In the genomic region with DNA sequence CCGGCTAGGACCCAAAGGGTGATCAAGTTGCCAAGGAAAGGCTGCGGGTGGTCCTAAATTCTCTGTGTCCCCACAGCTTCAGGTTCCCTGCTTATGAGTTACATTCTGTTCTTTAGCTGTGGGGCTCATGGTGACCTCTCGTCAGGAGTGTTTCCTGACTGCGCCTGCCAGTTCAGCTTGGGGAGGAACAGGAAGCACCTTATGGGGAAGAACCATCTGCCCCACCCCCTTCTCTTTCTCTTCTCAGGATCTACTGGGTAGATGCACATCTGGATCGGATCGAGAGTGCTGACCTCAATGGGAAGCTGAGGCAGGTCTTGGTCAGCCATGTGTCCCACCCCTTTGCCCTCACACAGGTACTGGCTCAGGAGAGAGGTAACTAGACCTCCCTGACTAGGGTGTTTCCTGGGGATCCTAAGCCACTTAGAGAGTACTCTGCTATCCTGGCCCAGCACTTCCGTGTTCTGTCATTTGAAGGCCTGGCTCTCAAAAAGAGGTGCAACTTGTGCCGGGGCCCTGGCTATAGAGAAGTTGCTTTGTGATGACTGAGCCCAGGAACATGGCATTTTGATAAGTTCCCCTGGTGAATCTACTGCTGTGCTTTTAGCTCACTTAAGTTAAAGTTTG, we compare ENCODE assay signal across 19 mouse cellular contexts. TPM values are rescaled to one million over a fixed set of nuclear protein-coding genes. Genes with fewer than 3 reads are reported as not detected.
DNase-seq lines count a peak whose midpoint lies in the region; ATAC-seq and TF ChIP-seq lines count a peak whose summit lies in the region.
"Had no signal": no experiment of that assay in that cellular context is flagged by ENCODE, and none has a peak within 500 bp of the region (broad histone marks: within the 10 kb centered on the region; RNA-seq: fewer than 3 reads in every experiment).

No protein-coding gene starts in this region.

- no peak overlapping the region for H3K4me3 ChIP-seq in lung, postnatal 0 days (ENCODE audit: low read depth, low read length)
- no peak overlapping the region for H3K4me3 ChIP-seq in forebrain, embryonic 12.5 days (replicated peaks)
- H3K4me3 ChIP-seq: heart, adult 2 months; hindbrain, embryonic 15.5 days; limb, embryonic 10.5 days; liver, embryonic 13.5 days had no signal

- TF ChIP-seq CTCF in lung, postnatal 0 days (IDR thresholded peaks at IDR 0.05), result no peak

- no peaks in the 10 kb centered on the region for H3K4me1 ChIP-seq in lung, postnatal 0 days (ENCODE audit: insufficient read depth, low read depth, low read length)
- H3K4me1 ChIP-seq in forebrain, embryonic 12.5 days, result no peaks in the 10 kb centered on the region
- H3K4me1 ChIP-seq: hindbrain, embryonic 15.5 days; limb, embryonic 10.5 days; liver, embryonic 13.5 days had no signal

- no peak for TF ChIP-seq EP300 in lung, postnatal 0 days (IDR thresholded peaks at IDR 0.05)

- no peaks in the 10 kb centered on the region for H3K9me3 ChIP-seq in lung, postnatal 0 days (ENCODE audit: low read length)
- H3K9me3 ChIP-seq in forebrain, embryonic 12.5 days, result no peaks in the 10 kb centered on the region
- H3K9me3 ChIP-seq: hindbrain, embryonic 15.5 days; limb, embryonic 10.5 days; liver, embryonic 13.5 days had no signal

- DNase-seq in lung, postnatal 0 days (ENCODE audit: low spot score), result peak; percentile 30
- no peak for DNase-seq in lung, postnatal 4 days
- DNase-seq in CD4-positive, CD25-positive, alpha-beta regulatory T cell, adult 2 months (ENCODE audit: low read depth, low spot score), result peak; percentile 37
- peak; percentile 35 for DNase-seq in naive thymus-derived CD4-positive, alpha-beta T cell, adult 2 months (ENCODE audit: low read depth)
- no peak for DNase-seq in urinary bladder, postnatal 36 days (ENCODE audit: low spot score in 2 of 2)
- DNase-seq: adrenal gland, postnatal 10 days; B cell, adult 2 months; cerebellum, adult 9-10 months; embryo, embryonic 11 days; kidney, adult 2 months; kidney, postnatal 36 days; liver, embryonic 13.5 days had no signal

- peaks cover 72% of the 10 kb centered on the region for H3K36me3 ChIP-seq in lung, postnatal 0 days (ENCODE audit: insufficient read depth, low read length)
- peaks cover 77% of the 10 kb centered on the region for H3K36me3 ChIP-seq in forebrain, embryonic 12.5 days (replicated peaks)

- H3K9ac ChIP-seq in lung, postnatal 0 days (replicated peaks; ENCODE audit: low read depth), result no peak overlapping the region
- no peak overlapping the region for H3K9ac ChIP-seq in forebrain, embryonic 12.5 days
- H3K9ac ChIP-seq: hindbrain, embryonic 15.5 days; liver, embryonic 13.5 days had no signal

- 80% methylated on average over 8 of the region's 8 CpGs for WGBS in lung, postnatal 0 days
- 93% methylated on average over 8 of the region's 8 CpGs for WGBS in forebrain, embryonic 12.5 days

- no peaks in the 10 kb centered on the region for H3K27me3 ChIP-seq in lung, postnatal 0 days (replicated peaks; ENCODE audit: insufficient read depth, low read length)
- no peaks in the 10 kb centered on the region for H3K27me3 ChIP-seq in forebrain, embryonic 12.5 days
- H3K27me3 ChIP-seq: hindbrain, embryonic 15.5 days; liver, embryonic 13.5 days had no signal

- no peak overlapping the region for H3K4me2 ChIP-seq in lung, postnatal 0 days (replicated peaks; ENCODE audit: low read depth, low read length)
- no peak overlapping the region for H3K4me2 ChIP-seq in forebrain, embryonic 12.5 days
- H3K4me2 ChIP-seq: hindbrain, embryonic 15.5 days; liver, embryonic 13.5 days had no signal

- H3K27ac ChIP-seq in lung, postnatal 0 days (ENCODE audit: low read length), result no peak overlapping the region
- no peak overlapping the region for H3K27ac ChIP-seq in forebrain, embryonic 12.5 days
- H3K27ac ChIP-seq: heart, adult 2 months; hindbrain, embryonic 15.5 days; limb, embryonic 10.5 days; liver, embryonic 13.5 days; stomach, postnatal 0 days had no signal

- ATAC-seq in lung, postnatal 0 days, result no peak
- peak; percentile 90 for ATAC-seq in granulocyte monocyte progenitor cell, adult 5-6 weeks (replicated peaks; ENCODE audit: poor library complexity, severe bottlenecking)
- ATAC-seq in forebrain, embryonic 12.5 days (ENCODE audit: low FRiP score), result no peak
- ATAC-seq: forebrain, embryonic 14.5 days had no signal

RNA-seq across cellular contexts. Expression of a gene that starts 28.4 kb away (rescaled TPM):
- polyA plus RNA-seq in lung, postnatal 0 days (2015; fragmentation: Nextera tagmentation; extraction: Ambion mirVana), result 25.9 and 31.8 TPM in 2 replicates
- total RNA-seq in granulocyte monocyte progenitor cell, adult 5-6 weeks (2014; fragmentation: Nextera tagmentation), result 44.9 and 84.2 TPM in 2 replicates
- 80.5 and 87.9 TPM in 2 replicates for total RNA-seq in granulocyte monocyte progenitor cell, adult 5-6 weeks (2017)
- polyA plus RNA-seq in forebrain, embryonic 12.5 days (2016; fragmentation: Nextera tagmentation; extraction: Ambion mirVana), result 174 and 179 TPM in 2 replicates

RNA-seq across cellular contexts. Expression of a gene that starts 40.9 kb away (rescaled TPM):
- polyA plus RNA-seq in lung, postnatal 0 days (2015; fragmentation: Nextera tagmentation; extraction: Ambion mirVana), result 18.9 TPM in 2 replicates
- 2.6 and 2.8 TPM in 2 replicates for total RNA-seq in granulocyte monocyte progenitor cell, adult 5-6 weeks (2014; fragmentation: Nextera tagmentation)
- total RNA-seq in granulocyte monocyte progenitor cell, adult 5-6 weeks (2017), result 5.2 and 5.4 TPM in 2 replicates
- polyA plus RNA-seq in forebrain, embryonic 12.5 days (2016; fragmentation: Nextera tagmentation; extraction: Ambion mirVana), result 9.1 and 9.5 TPM in 2 replicates

RNA-seq across cellular contexts. Expression of a gene that starts 53.7 kb away (rescaled TPM):
- 27.0 and 38.9 TPM in 2 replicates for polyA plus RNA-seq in lung, postnatal 0 days (2015; fragmentation: Nextera tagmentation; extraction: Ambion mirVana)
- 8.8 and 9.6 TPM in 2 replicates for total RNA-seq in granulocyte monocyte progenitor cell, adult 5-6 weeks (2014; fragmentation: Nextera tagmentation)
- 5.8 and 6.7 TPM in 2 replicates for total RNA-seq in granulocyte monocyte progenitor cell, adult 5-6 weeks (2017)
- polyA plus RNA-seq in forebrain, embryonic 12.5 days (2016; fragmentation: Nextera tagmentation; extraction: Ambion mirVana), result 110 and 114 TPM in 2 replicates

Comparison
In these comparisons a context has a peak if more than half of its experiments do, and no peak if none do; other contexts are left out.
1. DNase-seq: peak in lung, postnatal 0 days (single experiment), CD4-positive, CD25-positive, alpha-beta regulatory T cell, adult 2 months (single experiment) and naive thymus-derived CD4-positive, alpha-beta T cell, adult 2 months (single experiment); none in lung, postnatal 4 days (0 of 2) and urinary bladder, postnatal 36 days (0 of 2).